Mouse (Mus musculus) kidney, adult 2 months (tissue): ENCODE results near the gene Smg7.

Experiments
- CTCF ChIP-seq: fragments of 200-500 bp; conservative IDR thresholded peaks from 2 replicates; pipeline ENCODE4 v1.5.1; 2011; ENCODE audit warnings: low read depth, mild to moderate bottlenecking, control low read depth, low read length, moderate library complexity, mixed read lengths; ENCODE audit not compliant: insufficient read depth, insufficient read length
- POLR2A ChIP-seq: fragments of 200-500 bp; IDR thresholded peaks from one replicate; pipeline ENCODE4 v1.6.1; 2011; ENCODE audit warnings: low read depth, low read length, control low read depth

GRCm38 (mm10) chr1:152817027-152817769 is 85.2 kb downstream of the Smg7 start:
- TF ChIP-seq POLR2A (no peak), CTCF (no peak)
